8 mouse cellular contexts compared by ENCODE assay signal in the genomic region with DNA sequence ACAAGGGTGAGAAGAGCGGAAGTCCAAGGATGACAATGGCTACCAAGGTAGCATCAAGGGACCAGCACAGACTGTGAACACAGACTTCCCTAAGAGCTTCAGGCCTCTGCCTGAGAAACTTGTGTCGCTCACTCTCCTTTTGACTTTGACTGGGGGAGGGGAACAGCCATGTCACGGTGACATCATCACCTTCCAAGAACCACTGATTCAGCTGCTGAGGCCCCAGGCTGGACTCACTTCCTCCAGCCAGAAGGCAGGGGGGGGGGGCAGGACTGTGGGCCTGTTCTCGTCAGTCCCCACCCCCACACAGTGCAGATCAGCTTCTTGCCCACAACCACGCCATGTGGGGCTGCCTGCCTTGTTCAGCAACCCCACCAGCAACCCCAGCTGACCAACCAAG. TPM values are rescaled to one million over a fixed set of nuclear protein-coding genes. Genes with fewer than 3 reads are reported as not detected.
DNase-seq lines count a peak whose midpoint lies in the region; ATAC-seq lines count a peak whose summit lies in the region.

No protein-coding gene starts in this region.

- H3K9me3 ChIP-seq in midbrain, embryonic 10.5 days (replicated peaks), result no peaks in the 10 kb centered on the region
- H3K9me3 ChIP-seq in midbrain, embryonic 15.5 days, result no peaks in the 10 kb centered on the region
- H3K9me3 ChIP-seq in heart, embryonic 10.5 days, result no peaks in the 10 kb centered on the region

- H3K9ac ChIP-seq in midbrain, embryonic 15.5 days, result no peak overlapping the region

- H3K27me3 ChIP-seq in midbrain, embryonic 10.5 days (ENCODE audit: low read depth, poor library complexity, severe bottlenecking), result peaks cover 14% of the 10 kb centered on the region
- no peaks in the 10 kb centered on the region for H3K27me3 ChIP-seq in midbrain, embryonic 15.5 days (replicated peaks)
- no peaks in the 10 kb centered on the region for H3K27me3 ChIP-seq in heart, embryonic 10.5 days (ENCODE audit: insufficient read depth, poor library complexity, severe bottlenecking)

- peaks cover 53% of the 10 kb centered on the region for H3K4me1 ChIP-seq in midbrain, embryonic 10.5 days
- H3K4me1 ChIP-seq in midbrain, embryonic 15.5 days, result peaks cover 29% of the 10 kb centered on the region
- peaks cover 62% of the 10 kb centered on the region for H3K4me1 ChIP-seq in heart, embryonic 10.5 days

- H3K27ac ChIP-seq in midbrain, embryonic 10.5 days (replicated peaks), result peak overlapping the region; percentile 69
- H3K27ac ChIP-seq in midbrain, embryonic 15.5 days, result no peak overlapping the region
- peak overlapping the region; percentile 84 for H3K27ac ChIP-seq in heart, embryonic 10.5 days

- no peak overlapping the region for H3K4me3 ChIP-seq in midbrain, embryonic 10.5 days
- H3K4me3 ChIP-seq in midbrain, embryonic 15.5 days, result no peak overlapping the region
- H3K4me3 ChIP-seq in heart, embryonic 10.5 days, result no peak overlapping the region

- 48% methylated on average over 5 of the region's 5 CpGs for WGBS in midbrain, embryonic 10.5 days
- WGBS in midbrain, embryonic 15.5 days, result 54% methylated on average over 5 of the region's 5 CpGs
- 24% methylated on average over 5 of the region's 5 CpGs for WGBS in heart, embryonic 10.5 days

- peak; percentile 54 for DNase-seq in midbrain, embryonic 10.5 days (ENCODE audit: low spot score)
- peak; percentile 54 for DNase-seq in adrenal gland, postnatal 14 days
- peak; percentile 91 for DNase-seq in heart, embryonic 10.5 days (ENCODE audit: low spot score)
- peak; percentile 61 to 78 for DNase-seq in kidney, postnatal 4 days
- DNase-seq in thymus, postnatal 25 days, result peak; percentile 52
- no peak for DNase-seq in urinary bladder, postnatal 4 days (ENCODE audit: low spot score in 2 of 2)

- ATAC-seq in midbrain, embryonic 15.5 days (replicated peaks), result no peak
- ATAC-seq in megakaryocyte progenitor cell, adult 5-6 weeks (replicated peaks; ENCODE audit: poor library complexity), result peak; percentile 64

- no peaks in the 10 kb centered on the region for H3K36me3 ChIP-seq in midbrain, embryonic 10.5 days
- no peaks in the 10 kb centered on the region for H3K36me3 ChIP-seq in midbrain, embryonic 15.5 days (replicated peaks)
- no peaks in the 10 kb centered on the region for H3K36me3 ChIP-seq in heart, embryonic 10.5 days

- no peak overlapping the region for H3K4me2 ChIP-seq in midbrain, embryonic 15.5 days

RNA-seq across cellular contexts. Expression of gene Ier5, which starts 49.3 kb away (rescaled TPM):
- 4.0 and 4.3 TPM in 2 replicates for polyA plus RNA-seq in midbrain, embryonic 10.5 days (2016; fragmentation: Nextera tagmentation; extraction: Ambion mirVana)
- polyA plus RNA-seq in midbrain, embryonic 15.5 days (2015; fragmentation: Nextera tagmentation; extraction: Ambion mirVana), result 7.2 and 9.4 TPM in 2 replicates
- 11.1 and 12.9 TPM in 2 replicates for total RNA-seq in adrenal gland, postnatal 14 days (2021)
- polyA plus RNA-seq in heart, embryonic 10.5 days (2016; fragmentation: Nextera tagmentation; extraction: Ambion mirVana), result 3.4 and 8.6 TPM in 2 replicates
- 6.8 and 12.1 TPM in 2 replicates for total RNA-seq in megakaryocyte progenitor cell, adult 5-6 weeks (2015)
- total RNA-seq in megakaryocyte progenitor cell, adult 5-6 weeks (2017), result 5.1 and 5.7 TPM in 2 replicates

Comparison
In these comparisons a context has a peak if more than half of its experiments do, and no peak if none do; other contexts are left out.
1. DNase-seq: peak in midbrain, embryonic 10.5 days (single experiment), adrenal gland, postnatal 14 days (single experiment), heart, embryonic 10.5 days (single experiment), kidney, postnatal 4 days (2 of 2) and thymus, postnatal 25 days (single experiment); none in urinary bladder, postnatal 4 days (0 of 2).